Mouse (Mus musculus) thymus, postnatal 14 days (tissue): ENCODE data around the gene Mmgt2.

ENCODE experiments used
- DNase-seq: peaks from one replicate; pipeline ENCODE4 v3.0.0; 2021

Gene Mmgt2

DNA sequence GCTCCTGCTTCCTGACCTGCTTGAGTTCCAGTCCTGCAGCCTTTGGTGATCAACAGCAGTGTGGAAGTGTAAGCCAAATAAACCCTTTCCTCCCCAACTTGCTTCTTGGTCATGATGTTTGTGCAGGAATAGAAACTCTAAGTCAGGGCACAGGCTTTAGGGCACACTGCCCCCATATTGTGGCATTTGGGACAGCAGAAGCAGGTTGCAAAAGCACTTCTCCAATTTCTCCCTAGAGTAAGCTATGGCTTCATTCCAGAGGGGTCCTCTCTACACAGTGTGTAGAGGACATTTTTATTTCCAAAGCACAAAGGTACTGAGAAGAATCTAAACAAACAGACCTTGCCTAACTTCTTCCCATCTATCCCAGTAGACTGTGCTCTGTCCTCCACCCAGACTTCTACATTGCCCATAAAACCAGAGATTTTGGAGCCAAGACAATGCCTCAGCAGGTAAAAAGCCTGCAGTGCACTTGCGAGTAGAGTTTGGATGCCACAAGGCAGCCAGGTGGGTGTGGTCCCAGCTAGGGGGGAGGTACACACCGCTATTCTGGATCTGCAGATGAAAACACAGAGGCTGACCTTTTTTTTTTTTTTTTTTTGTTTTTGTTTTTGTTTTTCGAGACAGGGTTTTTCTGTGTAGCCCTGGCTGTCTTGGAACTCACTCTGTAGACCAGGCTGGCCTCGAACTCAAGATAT is 26.7 kb upstream of the Mmgt2 start:
- no peak for DNase-seq

DNA sequence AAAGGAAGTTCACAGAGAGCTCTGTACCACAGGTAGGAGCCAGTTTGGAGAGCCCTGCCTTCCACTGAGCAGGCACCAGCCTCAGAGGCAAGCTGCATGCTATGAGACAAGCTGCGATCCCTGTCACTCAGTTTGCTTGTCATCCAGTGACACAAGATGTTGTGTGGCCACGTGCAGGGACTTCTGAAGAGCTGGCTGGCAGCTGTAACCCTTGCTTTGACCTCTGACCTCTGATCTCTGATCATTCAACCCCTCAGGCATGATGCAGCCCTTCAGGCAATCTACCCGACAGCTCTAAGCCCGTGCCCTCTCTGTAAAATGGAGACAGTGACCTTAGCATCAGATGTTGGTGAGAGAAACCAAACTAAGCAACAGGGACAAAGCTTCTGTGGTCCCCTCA is 25.6 kb upstream of the Mmgt2 start:
- DNase-seq, result no peak

DNA sequence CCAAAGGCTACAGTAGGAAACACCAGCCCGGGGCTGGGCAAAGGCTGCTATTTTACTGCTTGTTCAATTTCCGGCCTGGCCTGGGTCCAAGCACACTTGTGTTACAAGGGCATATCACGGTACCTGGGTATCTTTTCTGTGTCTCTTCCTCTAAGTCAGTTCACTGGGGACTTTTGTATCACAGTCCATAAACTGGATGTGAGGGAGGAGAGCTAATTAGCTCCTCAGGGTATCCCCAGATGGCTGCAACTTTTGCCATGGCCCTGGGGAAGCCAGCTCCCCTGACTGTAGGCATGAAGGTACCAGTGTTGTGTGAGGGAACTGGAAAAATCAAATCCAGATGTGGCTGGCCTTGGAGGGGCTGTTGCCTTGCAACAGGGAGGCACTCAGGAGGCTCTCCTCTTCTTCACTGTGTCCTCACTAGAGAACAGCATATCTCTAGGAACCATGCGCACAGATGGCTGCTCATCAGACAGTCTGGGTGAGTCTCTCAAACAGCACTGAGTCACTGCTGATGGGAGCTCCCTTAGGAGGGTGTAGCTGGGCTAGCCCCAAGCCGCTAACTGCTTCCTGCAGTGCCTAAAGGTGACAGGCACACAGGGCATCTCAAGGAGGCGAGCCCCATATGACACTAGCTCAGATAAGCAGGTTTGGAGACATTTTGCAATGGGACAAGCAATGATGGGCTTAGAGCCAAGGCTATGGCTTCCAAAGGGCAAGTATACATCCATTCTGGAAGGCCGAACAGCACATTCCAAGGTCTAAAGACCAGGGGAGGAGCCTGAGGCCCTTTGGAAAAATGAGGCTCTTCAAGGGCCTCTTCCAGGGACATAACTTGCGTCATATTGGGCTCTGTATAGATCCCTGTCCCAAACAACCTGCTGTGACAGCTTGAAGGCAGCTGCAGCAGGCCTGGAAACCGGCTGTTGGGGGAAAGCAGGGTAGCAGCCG is 23.8 kb upstream of the Mmgt2 start:
- no peak for DNase-seq

DNA sequence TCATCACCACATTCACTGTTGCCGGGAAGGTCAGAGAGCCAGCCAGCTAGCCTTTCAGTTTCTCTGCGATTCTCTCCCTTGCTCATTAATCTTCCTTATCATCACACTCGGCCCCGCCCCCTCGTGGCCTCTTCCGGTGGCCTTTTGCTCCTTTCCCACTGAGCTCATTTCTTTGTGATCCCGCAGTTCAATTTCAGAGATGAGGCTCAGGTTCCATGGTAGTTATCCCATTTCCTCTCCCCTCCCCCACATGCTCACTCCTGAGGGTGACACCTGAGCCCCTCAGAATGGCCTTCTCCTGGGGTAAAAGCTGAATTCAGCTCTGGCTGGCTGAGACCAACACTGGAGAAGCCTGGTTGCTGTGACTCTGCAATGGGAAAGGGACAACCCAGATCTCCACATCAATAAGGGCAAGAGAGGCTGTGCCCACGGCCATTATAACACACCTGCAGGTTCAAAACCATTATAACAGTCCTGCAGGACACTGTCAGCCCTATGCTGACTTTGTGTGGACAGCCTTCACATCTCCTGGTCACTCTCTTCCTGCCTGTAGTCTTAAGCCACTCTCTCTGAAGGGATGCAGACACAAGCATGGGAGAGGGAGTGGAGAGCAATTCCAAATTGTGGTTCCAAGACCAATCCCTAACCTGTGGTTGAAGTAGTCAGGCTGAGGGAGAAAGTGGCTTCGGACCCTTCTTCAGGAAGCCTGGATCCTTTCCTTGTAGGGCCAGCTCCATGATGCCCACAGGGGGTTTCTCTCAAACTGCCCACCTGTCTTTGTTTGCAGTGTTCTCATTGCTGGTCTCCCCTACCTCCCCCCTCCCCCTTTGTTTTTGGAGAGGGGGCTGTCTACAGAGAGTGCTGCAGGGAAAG is 18.9 kb upstream of the Mmgt2 start:
- DNase-seq, result peak; percentile 38

DNA sequence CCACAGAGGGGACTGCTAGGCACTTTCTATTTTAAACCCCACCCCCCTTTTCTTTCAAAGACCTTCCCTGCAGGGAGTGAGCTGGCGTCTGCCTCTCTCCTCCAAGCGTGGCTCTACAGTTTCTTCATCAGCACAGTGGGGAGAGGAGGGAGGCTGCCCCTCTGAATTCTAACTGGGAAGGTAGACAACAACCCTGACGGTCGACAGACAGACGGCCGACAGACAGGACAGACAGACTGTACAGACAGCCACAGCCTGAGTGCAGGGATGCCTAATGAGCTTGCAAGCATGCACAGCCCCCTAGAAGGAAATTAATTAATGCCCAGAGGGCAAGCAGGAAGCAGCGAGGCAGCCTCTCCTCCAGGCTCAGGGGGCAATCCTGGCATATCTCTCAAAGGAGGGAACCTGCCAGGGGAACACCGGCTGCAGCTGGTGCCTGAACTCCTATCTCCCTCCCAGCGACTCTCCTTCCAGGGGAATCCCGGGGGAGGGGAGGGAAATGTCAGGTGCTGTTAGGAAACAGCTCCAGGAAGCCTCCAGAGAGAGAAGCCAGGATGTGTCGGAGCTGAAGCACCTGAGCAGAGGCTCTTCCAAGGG is 18.1 kb upstream of the Mmgt2 start:
- DNase-seq, result no peak

DNA sequence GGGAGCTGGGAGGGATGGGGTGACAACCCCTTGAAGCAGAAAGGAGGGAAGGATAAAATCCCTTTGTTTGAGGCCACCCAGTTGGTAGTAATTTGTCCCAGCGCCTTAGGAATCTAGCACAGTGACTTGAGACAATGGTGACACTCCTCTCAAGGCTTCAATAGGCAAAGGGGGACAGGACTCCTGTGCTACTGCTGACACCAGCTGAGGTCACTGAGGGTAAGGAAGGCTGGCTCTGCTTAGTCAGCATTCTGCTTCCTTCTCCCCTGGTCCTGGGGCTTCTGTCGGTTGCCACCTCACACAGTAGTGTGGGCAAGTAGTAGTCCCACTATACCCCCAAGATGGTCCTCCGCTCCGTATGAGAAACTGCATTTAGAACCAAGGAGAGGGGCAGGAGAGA is 17.3 kb upstream of the Mmgt2 start:
- no peak for DNase-seq

DNA sequence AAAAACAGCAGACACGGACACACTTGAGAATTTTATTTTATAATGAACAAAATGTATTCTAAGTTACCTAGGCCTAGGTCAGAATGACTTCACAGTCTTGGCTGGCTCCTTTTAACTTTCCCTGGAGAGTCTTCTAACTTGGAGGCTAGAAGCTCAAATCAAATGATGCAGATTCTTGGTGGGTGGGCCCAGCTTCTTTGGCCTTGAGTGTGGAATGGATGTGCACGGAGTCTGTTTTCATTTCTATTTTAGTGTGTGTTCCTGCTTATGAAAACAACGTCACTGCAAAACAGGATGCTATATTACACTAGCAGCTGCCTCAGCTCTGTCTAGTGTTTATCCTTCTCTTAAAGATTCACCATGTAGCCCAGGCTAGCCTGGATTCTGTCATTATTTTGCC is 13.1 kb upstream of the Mmgt2 start:
- no peak for DNase-seq

DNA sequence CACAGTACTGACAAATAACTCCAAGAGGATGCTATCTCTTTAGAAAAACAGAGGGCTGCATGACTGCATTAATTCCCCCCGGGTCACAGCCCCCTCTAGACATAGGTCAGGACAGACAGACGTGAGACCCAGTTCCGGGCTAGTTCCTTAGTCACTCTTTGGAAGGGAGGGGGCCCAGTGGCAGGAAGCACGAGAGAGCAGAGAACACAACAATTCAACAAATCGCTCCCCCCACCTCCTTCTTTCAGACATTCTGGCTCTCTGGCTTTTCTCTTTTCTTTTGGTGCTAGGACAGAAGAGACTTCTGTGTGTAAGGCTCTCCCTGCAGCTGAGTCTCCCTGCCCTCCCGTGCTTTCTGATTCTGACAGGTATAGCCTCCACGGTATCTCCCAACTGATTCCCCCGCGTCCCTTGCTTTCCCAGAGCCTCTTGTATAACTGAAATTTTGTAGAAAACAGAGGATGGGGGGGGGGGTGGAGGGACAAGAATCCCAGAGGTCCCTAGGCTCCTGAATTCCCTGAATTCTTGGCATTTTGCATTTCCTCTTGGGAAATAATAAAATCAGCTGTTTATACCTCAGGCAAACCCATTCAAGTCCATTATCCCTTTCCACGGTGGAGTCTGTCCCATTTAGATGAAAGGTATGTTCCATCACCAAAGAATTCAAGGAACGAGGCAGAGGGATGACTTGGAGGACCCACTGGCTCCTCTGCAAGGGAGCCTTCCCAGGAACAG is 12.2 kb upstream of the Mmgt2 start:
- no peak for DNase-seq

DNA sequence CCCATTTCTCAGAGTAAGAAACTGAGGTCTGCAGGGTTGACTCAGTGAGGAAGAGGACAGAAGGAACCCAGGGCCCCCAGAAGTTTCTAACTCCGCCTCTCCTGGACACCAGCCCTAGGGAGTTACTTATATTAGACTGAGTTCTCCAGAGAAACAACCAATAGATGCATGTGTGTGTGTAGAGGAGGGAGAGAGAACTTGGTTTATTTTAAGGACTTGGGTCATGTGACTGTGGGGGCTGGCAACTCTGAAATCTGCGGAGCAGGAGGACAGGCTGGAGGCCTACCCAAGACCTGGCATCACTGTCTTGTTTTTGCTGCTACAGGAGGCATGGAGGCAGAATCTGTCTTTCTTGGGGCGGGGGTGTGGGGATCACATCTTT is 11.6 kb upstream of the Mmgt2 start:
- DNase-seq, result no peak

DNA sequence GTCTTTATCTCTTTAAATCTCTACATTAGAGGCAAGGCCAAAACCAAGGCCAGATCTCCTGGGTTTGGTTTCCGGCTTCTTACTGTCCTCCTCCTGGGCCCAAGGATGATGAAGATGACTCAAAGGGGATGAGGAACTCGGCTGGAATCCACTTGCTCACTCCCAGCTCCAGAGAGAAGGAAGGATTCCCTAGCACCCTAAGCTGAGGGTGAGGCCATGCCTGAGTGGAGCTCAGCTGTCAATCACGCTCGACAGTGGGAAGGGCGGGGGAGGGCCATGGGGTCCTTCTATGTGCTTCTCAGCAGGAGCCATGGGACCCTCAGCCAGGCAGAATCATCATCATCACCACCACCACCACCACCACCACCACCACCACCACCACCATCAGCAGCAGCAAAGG is 11.1 kb upstream of the Mmgt2 start:
- no peak for DNase-seq

DNA sequence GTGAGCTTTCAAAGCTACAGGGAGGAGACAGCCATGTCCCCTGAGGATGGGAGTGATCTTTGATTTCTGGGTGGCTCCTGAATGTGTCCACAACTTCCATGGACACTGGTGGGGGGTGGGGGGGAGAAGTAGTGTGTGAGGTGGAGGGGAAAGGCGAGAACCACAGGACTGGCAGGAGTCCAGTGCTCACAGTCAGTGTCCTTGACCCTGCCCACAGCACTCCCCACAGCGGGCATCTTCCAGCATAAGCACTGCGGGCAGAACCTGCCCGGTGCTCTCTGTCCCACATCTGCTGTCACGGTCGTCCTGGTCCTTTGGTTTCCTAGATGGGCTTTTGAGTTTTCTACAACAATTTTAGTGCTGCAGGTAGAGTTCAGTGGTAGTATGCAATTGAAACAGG is 10.7 kb upstream of the Mmgt2 start:
- DNase-seq, result no peak

DNA sequence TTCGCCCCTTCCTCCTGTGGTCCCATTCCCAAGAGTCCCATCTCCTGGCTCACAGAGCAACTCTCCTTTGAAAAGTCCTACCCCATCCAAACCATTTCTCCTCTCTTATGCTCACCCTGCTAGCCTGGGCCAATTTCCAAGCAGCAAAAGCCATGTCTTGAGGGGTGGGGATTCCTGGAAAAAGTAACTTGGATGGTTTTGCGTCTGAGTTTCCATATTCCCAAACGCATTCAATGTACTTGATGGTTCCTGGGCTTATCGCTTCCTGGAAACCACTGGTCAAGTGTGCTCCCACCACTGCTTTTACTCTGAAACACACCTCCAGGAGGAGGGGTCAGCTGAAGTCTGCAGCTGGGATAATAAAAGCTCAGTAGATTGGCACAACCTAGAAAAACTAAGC is 10.1 kb upstream of the Mmgt2 start:
- no peak for DNase-seq

DNA sequence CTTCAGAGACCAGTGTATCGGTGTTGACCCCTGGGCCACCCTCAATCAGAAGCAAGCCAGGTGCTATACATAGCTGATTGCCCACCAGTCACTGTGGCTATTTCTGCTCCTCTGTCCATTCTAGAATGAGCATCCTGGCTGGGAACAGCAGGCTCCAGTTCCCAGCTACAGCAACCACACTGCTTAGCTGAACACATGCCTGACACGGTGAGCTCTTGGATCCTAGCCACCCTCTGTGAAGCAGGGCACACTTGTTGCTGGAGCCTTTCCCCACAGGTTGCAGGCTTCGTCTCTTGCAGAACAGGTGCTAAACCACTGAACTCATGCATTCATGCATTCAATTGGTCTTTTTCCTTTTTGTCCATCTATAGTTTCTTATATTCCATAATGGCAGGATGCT is 8.1 kb upstream of the Mmgt2 start:
- DNase-seq, result no peak

DNA sequence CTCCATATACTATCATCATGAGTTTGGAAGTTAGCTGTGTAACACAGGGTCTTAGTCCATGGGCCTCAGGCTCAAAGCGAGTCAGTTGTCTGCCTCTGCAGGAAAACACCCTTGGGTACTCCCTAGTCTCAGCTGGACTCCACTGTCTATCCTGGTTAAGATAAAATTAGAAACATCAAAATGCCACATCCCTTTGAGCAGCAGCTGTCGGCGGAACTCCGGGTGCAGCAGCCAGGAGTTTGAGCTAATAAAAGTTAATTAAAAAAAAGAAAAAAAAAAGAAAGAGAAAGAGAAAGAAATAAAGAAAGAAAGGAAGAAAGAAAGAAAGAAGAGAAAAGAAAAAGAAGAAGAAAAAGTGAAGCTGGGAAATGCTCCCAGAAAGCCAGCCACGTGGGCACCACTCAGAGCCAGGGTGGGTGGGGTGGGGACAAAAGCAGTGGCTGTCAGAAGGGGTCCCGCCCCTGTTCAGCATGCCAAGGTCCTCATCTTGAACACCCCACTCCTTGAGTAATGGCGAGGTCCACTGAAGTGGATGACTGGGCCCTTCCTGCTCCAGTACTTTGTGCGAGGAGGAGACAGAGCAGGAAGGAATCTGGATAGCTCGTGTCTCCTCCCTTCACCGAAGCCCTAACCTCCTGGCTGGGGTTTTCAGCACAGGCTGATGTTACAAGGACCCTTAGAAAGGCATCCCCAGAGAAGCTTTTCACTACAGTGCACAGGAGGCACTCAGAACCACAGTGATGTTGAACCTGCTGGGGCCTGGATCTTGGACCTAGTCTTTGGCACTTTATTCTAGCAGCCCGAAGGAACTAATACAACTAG is 6.2 kb upstream of the Mmgt2 start:
- no peak for DNase-seq

DNA sequence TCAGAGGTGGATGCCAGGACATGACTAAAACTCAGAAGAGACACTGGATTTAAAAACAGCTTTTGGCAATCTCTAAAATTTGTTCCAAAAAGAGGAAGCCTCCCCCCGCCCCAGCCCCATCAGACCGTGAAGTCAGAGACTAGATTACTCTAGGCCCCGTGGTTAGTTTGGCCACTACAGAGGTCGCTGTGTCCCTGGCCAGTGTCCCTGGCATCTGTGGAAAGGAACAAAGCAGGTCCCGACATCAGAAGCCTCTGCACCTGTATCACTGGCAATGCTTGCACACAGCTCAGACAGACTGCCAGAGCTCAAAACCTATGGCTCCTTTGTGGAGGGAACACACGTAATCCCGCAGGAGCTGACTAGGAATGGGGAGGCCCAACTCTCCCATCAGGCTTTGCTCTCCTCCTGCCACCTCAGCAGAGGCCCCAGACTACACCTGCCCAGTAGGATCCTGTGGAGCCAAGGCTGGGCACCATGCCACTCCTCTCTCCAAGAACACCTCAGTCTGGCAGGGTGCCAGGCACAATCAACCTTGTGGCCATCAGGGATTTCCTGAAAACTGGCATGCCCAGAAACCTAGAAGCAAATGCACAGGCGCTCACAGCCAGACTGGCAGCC is 5.3 kb upstream of the Mmgt2 start:
- DNase-seq, result no peak

DNA sequence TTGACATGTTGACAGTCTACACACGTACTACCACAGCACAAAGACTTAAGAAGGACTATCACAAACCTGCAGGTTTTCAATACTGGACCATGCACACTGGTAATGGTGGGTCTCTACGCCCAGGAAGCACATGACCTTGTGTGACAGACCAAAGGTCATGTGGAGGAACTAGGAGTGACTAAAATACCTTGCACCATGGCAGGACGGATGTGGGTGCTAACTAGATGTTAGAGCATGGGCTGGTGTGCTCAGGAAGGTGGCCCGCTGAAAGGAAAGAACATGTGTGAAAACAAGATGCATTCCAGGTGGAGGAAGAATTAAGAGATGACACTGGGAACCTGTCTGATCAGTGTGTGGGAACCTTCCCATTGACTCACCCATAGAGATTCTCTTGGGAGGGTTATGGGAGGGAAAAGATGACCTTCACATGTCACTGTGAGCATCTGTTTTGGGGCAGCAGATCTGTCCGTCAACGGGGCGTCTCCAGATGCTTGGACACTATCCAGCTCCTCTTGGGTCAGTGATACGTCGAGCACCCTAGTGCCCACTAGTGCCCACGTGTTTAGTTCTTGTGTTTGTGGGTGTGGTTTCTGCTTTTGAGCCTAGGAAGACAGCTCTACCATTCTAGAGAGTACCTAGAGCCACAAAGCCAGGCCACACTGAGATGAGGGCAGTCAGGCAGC is 4.6 kb upstream of the Mmgt2 start:
- no peak for DNase-seq

DNA sequence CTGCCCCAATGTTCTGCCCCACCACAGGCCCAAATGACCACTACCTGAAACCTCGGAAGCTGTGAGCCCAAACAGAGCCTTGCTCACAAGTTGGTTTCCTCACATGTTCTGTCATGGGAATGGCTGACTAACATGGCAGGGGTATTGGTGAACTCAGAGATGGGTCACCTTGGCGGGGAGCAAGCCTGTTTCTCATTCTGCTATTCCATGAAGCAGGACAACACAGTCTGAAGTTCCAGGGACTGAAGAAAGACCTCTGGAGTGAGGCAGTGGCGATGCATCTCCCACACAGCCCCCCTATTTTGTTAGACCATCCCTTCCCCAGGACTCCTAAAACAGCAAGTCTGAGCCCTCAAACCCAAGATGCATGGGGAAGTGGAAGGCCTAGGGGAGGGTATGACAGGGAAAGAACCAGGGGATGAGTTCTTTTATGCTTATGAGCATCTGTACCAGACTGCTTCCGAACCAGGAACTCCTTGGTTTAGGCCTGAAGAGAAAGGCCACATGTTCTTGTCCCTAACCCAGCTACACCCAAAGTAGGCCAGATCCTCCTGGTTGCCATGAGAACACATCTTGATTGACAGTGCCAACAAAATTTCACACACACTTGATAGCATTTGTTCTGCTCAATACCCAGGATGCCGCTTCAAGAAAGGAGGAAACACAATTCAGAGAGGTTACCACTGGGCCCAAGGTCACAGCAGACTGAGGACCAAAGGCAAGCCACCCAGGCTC is 3.7 kb upstream of the Mmgt2 start:
- DNase-seq, result no peak

DNA sequence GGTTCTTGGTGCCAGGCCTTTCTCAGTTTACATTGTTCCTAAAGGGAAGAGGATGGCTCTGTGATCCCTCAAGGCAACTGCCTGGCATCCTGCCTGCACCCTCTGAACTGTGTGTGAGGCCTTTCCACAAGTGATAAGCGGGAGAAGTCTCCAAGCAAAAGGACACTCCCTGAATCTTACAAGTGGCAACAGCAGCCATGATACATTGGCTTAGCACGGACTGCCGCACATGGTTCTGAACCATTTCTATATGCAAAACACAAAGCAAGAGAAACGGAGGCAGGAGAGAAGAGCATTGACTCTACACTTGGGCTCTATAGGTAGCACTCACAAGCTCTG is 3.2 kb upstream of the Mmgt2 start:
- no peak for DNase-seq

DNA sequence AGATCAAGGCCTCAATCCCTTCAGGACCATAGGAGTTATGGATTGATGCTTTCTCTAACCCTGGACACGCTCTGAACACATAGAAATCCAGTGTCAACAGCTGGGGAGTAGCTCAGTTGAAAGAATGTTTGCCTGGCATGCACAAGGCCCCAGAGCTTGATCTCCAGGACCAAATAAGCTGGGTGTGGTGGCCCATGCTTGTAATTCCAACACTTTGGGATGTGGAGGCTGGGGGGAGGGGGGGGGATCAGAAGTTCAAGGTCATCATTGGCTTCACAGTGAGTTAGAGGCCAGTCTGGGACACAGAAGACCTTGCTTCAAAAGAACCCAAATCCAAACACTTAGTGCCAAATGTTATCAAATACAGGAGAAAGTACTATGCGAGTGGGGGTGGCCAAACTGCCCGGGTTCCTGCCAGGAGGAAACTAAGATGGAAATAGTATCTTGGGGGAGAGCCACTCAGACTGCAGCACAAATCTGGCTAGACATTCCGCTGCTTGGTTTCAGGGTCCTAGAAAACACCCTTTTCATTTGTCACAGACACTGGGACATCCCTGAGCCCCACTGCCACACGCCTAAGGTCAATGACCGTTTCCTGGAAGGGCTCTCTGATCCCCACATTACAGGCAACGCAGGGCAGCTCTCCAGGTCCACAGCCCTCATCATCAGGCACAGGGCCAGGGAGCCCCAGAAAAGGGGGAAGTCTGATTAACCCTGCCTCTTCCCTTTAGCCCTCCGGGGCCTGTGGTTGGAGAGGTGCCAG is 2.6 kb upstream of the Mmgt2 start:
- DNase-seq, result no peak
